Mouse (Mus musculus) CD4-positive, CD25-positive, alpha-beta regulatory T cell, adult 4 months (primary cell): Measurements from ENCODE around the gene Plcb2. TPM values are rescaled to one million over a fixed set of nuclear protein-coding genes. Genes with fewer than 3 reads are reported as not detected.
A peak's percentile ranks its signal among the peaks of the same experiment; 100 is the strongest.

Experiments
- ATAC-seq: one replicate; pipeline ENCODE4 v1.8.0; 2017
- polyA plus RNA-seq, 2 experiments: library from polyadenylated mRNA; unstranded; fragments of 100-300 nt; shearing (Covaris generic); gene quantifications; one replicate each; pipeline ENCODE4 v1.2.1; 2017

Gene Plcb2
- polyA plus RNA-seq, 2 experiments from 2014 or later: 15.7 to 20.8 TPM

DNA sequence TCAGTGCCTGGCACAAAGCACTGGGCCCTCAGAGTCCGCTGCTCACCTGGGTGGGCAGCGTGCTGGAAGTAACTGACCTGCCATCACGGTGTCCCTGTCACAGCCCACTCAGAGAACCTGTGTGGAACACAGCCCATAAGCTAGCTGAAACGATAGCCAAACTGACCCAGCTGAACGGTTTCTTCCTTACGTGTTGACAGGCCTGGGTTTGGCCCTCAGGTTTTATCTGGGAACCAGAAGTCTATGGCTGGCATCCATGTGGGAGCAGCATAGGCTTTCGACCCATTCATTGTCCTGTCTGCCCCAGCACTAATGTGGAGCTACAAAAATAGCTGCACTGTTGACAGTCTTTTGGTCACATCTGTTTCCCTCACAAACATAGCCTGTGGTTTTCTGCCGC, 22.2 kb upstream of the Plcb2 start:
- ATAC-seq: no peak

- ATAC-seq: no peak
Measured at GRCm38 (mm10) chr2:118749341-118749884, 21.2 kb upstream of the Plcb2 start.

DNA sequence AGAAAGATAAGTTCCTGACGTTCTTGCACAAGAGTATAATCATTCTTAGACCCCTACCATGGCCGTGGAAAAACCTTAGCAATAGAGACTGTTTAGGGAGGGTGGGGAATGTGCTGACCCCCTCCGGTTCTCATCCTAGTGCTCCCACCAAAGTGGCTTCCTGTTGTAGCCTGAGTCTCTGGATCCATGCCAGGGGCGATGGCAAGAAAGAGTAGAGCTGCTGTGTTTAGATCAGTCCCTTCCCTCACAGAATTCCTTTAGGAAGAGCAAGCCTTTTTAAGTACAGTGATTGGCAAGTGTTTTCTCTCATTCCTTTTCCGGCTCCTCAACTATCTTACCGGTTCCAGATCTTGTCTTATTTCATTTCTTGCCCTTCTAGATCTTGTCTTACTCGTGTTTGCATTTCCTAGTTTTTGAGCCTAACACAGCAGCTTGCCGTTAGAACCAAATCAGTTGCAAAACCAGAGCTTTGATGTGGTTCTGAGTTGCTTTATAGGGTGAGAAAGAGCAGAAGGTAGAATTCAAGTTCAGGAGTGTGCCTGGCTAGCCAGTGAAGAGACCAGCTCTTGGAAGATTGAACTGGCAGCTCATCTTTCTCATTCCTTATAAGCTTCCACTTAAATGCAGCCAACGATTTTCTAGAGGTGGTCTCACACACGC, 19.2 kb upstream of the Plcb2 start:
- ATAC-seq: no peak

GRCm38 (mm10) chr2:118745915-118746901, 18.0 kb upstream of the Plcb2 start:
- peak; percentile 32 for ATAC-seq

DNA sequence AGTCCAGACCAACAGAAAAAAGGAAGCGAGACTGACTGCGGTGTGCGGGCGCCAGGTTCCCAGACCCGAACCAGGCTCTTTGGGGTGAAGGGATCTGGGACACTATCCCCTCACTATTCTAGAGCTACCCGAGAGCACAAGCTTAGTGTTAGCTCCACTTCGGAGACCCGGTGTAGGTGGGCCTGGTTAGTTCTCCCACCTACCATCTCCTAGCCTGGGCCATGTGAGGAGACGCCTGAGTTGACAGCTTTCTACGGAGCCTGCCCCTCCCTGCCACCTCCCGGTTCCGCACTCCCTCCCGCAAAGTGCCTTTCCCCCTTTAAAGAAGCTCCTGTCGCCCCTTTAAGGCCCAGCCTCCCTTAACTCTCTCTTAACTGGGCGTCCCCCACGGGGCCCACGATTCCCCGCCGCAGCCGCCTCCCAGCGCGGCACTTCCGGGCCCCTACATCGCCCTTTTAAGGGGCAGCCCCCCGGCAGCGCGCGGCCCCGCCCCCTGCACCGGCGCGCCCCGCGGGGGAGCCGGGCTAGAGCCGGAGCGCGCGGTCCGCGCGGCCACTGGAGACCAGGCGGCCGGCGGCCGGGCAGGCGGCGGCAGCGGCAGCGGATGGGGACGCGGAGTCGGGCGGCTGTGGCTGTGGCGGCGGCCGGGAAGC, 17.1 kb upstream of the Plcb2 start, which contains the start of gene Inafm2:
TSS of gene Inafm2 (plus strand) at position 527 of the 653 bp plus-strand sequence.
- peak; percentile 84 for ATAC-seq

GRCm38 (mm10) chr2:118744621-118745020, 16.4 kb upstream of the Plcb2 start:
- no peak for ATAC-seq

DNA sequence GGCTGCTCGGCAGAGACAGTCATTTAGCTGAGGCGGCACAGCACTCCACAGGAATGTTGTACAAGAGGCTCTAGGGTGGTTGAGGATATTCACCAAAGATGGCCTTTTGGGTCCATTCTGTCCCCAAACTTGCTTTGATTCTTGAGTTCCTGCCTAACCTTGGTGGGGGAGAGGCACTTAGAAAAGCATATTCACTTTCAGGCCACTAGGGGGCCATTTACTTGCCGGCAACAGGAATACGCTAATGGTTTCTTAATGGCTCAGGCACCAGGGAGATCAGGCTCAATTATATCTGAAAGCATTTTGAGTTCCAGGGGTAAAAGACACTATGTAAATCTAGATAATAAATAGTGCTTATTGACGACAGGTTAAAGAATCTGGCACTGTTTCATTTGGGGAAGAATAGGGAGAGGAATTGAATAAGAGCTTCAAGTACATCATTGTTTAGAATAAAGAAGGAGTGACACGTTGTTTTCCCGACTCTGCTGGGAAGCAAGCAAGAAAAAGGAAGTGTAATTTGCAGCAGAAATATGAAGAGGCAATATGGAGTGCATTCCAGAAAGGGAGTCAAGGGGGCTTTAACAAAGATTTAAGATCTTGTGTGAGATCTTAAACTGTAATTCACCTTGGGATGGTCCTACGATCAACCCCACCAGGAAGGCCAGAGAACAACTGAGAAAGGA, 15.2 kb upstream of the Plcb2 start:
- peak; percentile 51 for ATAC-seq

- no peak for ATAC-seq
Measured at GRCm38 (mm10) chr2:118741183-118741582, 12.9 kb upstream of the Plcb2 start.

DNA sequence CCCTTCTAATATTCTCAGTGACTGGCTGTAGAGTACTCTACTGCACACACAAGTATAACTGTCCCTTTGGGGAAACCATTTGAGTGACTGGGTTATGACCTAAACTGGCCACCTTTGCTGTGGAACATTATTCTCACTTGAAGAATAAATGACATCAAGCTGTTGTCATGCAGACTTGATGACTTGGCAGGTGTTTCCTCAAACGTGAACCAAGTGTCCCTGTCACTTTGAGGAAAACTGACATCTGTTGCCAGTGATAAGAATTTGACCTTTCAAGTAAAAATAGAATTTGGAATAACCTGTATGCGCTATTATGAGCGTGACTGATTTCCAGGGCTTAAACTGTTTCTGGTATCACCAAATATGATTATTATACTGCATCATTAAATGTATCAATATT, 12.1 kb upstream of the Plcb2 start:
- ATAC-seq: no peak

DNA sequence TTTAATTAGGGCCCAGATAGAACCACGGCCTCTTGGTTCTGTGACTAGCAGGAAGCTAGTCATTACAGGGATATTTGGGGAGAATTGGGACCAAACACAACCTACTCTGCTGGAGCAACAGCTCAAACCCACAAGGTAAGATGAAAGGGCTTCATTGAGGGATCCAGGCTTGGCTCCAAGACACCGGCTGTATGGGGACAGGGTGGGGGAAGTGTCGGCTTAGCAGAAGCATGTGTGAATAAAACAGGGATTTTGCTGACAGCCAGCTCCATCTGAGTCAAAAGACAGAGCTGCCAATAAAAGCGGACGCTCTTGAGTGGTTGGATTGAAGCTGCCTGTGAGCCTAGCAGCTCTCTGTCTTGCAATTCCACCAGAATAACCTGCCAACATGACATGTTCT, 5.1 kb upstream of the Plcb2 start:
- no peak for ATAC-seq

GRCm38 (mm10) chr2:118731981-118732380, 3.7 kb upstream of the Plcb2 start:
- ATAC-seq: no peak

DNA sequence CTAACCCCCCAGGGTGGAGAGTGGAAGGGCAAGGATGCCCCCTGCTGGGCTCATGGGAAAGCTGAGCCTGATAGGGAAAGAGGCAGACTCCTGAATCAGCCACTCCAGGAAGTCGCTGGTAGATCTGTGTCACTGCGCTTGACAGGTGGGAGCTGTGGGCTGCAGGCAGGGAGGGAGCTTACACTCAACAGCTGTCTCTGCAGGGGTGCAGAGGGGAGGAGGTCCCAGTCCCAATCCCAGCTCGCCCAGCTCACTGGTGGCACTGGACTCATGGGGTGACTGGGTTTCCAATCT, 2.3 kb upstream of the Plcb2 start:
- peak; percentile 29 for ATAC-seq

GRCm38 (mm10) chr2:118729816-118730621, 1.8 kb upstream of the Plcb2 start:
- no peak for ATAC-seq

DNA sequence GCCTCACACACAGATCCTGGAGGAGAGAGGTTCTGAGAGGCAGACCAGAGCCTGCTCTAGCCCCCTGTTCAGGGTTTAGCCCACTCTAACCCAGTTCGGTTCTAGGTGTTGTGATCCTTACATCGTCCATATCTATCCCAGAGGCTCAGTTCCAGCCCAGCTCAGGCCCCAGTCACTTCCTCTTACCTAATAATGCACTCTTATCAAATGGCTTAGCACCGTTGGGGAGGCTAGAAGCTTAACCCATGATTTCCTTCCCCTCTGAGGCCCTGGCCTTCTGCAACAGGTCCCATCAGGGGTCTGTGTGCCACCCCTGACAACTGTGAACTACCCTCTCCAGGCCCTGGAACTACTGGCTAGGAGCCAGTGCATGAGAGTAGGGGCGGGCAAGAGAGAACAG, 956 bp upstream of the Plcb2 start:
- ATAC-seq: peak; percentile 5

DNA sequence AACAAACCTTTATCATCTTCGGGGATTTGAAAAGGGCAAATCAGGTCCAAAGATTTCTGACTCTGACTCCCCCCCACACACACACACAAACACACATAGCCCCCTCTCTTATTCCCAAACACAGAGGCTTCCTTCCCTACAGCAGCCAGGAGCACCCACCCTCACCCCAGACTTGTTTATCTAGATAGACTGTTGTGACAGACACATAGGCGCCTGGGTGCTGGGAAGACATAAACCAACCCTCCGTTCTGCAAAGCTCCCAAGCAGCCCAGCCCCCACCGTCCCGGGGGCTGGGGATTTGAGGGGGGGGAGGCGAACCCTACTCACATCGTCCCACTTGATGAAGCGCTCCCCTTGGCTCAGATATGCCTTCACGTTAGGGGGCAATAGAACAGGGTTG, 327 bp downstream of the Plcb2 start:
- no peak for ATAC-seq

- ATAC-seq: no peak
Measured at GRCm38 (mm10) chr2:118726873-118727272, 1.4 kb downstream of the Plcb2 start.

- ATAC-seq: no peak
Measured at GRCm38 (mm10) chr2:118725511-118725910, 2.7 kb downstream of the Plcb2 start.

- no peak for ATAC-seq
Measured at GRCm38 (mm10) chr2:118723693-118724486, 4.3 kb downstream of the Plcb2 start.

DNA sequence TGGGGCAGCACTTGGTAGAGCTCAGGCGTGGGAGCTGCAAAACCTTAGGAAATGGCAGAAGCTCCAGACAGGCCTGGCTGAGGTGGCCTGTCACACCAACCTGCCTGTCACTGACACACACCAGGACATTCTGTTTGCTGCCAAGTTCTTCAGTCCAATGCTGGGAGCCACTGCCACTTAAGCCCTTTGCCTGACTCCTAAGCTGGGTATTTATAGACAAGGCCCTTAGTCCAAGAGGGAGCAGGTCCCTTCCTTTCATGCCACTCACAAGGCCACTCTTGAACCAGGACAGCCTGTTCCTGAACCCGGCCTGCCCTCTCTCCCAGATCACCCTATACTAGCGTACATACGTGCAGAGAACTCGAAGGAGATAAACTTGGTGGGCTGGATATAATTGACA, 11.6 kb downstream of the Plcb2 start:
- no peak for ATAC-seq

- no peak for ATAC-seq
Measured at GRCm38 (mm10) chr2:118714230-118714629, 14.0 kb downstream of the Plcb2 start.

GRCm38 (mm10) chr2:118713631-118714030, 14.6 kb downstream of the Plcb2 start:
- no peak for ATAC-seq
